Mouse (Mus musculus) G1E (cell line): ENCODE results near the gene Ufd1. TPM values are rescaled to one million over a fixed set of nuclear protein-coding genes. Genes with fewer than 3 reads are reported as not detected.
"Not testable (repeated sequence)": the region's sequence is repeated elsewhere in the genome, so short reads cannot be mapped to it uniquely, and the experiment has no call there.

Experiments
- ATAC-seq: 2 replicates; pipeline ENCODE4 v1.8.0; 2016; ENCODE audit warnings: mild to moderate bottlenecking; ENCODE audit not compliant: insufficient number of reproducible peaks, poor library complexity, low FRiP score, severe bottlenecking; ENCODE audit errors: extremely low read depth
- DNase-seq: peaks from one replicate; pipeline ENCODE4 v3.0.0; 2012; ENCODE audit warnings: low spot score
- H3K27me3 ChIP-seq: 2 replicates; pipeline ENCODE4 v1.6.1; 2012; ENCODE audit warnings: mild to moderate bottlenecking, low read length, inconsistent platforms; ENCODE audit not compliant: insufficient read depth
- H3K36me3 ChIP-seq: replicated peaks from 2 replicates; pipeline ENCODE3; 2012; ENCODE audit warnings: mild to moderate bottlenecking, inconsistent platforms
- H3K4me1 ChIP-seq: 2 replicates; pipeline ENCODE4 v1.6.1; 2012; ENCODE audit warnings: low read depth, low read length, inconsistent platforms, mixed read lengths; ENCODE audit not compliant: insufficient read depth
- H3K4me3 ChIP-seq: 2 replicates; pipeline ENCODE4 v1.5.1; 2012; ENCODE audit warnings: low read depth, mild to moderate bottlenecking, inconsistent platforms, low read length, moderate library complexity, mixed read lengths
- H3K9me3 ChIP-seq: replicated peaks from 2 replicates; pipeline ENCODE4 v1.6.1; 2012; ENCODE audit warnings: inconsistent platforms
- CTCF ChIP-seq: IDR thresholded peaks from 2 replicates; pipeline ENCODE4 v1.5.1; 2012; ENCODE audit warnings: low read depth, low read length, inconsistent platforms, mixed read lengths
- GATA1 ChIP-seq: IDR thresholded peaks from 2 replicates; pipeline ENCODE4 v1.6.1; 2012; ENCODE audit warnings: borderline replicate concordance, low read length, inconsistent platforms, mixed read lengths
- GATA2 ChIP-seq: IDR thresholded peaks from 2 replicates; pipeline ENCODE4 v1.6.1; 2012; ENCODE audit warnings: low read depth, low read length, inconsistent platforms, borderline replicate concordance
- POLR2AphosphoS5 ChIP-seq: IDR thresholded peaks from 2 replicates; pipeline ENCODE4 v1.6.1; 2012; ENCODE audit warnings: low read depth, low read length, inconsistent platforms; ENCODE audit not compliant: insufficient replicate concordance
- TAL1 ChIP-seq: conservative IDR thresholded peaks from 2 replicates; pipeline ENCODE4 v1.6.1; 2012; ENCODE audit warnings: low read depth, low read length, inconsistent platforms, mixed read lengths
- polyA plus RNA-seq: library from polyadenylated mRNA; stranded (reverse); fragments of >175 nt; gene quantifications from 2 replicates; pipeline ENCODE4 v1.2.3, GENCODE M21; 2012
- total RNA-seq, 2 experiments: library from RNA; stranded (forward) in 1 of 2; stranded (reverse) in 1 of 2; fragments of 200-1000 nt in 1 of 2; fragments of >200 nt in 1 of 2; fragmentation: Nextera tagmentation in 1 of 2; gene quantifications; 2 replicates each; pipeline ENCODE4 v1.2.3; 2014 to 2017

Gene Ufd1
- total and polyA plus RNA-seq, 3 experiments: 7.6 to 78.3 (median 70.9) TPM

DNA sequence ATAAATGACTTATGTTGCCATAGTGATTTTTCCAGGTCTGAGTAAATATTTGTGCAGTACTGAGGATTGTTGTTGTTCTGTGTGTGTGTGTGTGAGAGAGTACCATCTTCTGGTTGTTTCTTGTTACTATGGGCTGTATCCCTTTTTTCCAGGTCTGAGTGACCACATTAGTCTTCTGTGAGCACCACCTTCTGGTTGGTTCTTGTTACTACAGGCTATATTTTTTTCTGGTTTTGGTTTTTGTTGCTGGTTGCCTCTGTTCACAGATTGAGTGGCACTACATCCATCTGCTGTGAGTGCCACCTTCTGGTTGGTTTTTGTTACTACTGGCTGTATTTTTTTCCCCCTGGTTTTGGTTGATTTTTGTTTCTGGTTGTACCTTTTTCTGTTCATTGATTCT is 47.0 kb downstream of the Ufd1 start:
- H3K4me1 ChIP-seq: peaks cover 4% of the 10 kb centered on the region; the same call in 1 of the 2 replicates
- H3K27me3 ChIP-seq: 0 out of 2 replicates have a peak, but pooled peaks cover 4% of the 10 kb centered on the region
- H3K36me3 ChIP-seq: no peaks in the 10 kb centered on the region
- peaks cover 4% of the 10 kb centered on the region; the same call in 1 of the 2 replicates for H3K9me3 ChIP-seq
- H3K4me3 ChIP-seq: no peak overlapping the region
- DNase-seq (no peak), ATAC-seq (no peak)
- TF ChIP-seq CTCF: no peak; the same call in 1 of the 2 replicates
- no peak for TF ChIP-seq POLR2AphosphoS5
- TF ChIP-seq GATA1: no peak
- TF ChIP-seq TAL1: no peak
- no peak for TF ChIP-seq GATA2

DNA sequence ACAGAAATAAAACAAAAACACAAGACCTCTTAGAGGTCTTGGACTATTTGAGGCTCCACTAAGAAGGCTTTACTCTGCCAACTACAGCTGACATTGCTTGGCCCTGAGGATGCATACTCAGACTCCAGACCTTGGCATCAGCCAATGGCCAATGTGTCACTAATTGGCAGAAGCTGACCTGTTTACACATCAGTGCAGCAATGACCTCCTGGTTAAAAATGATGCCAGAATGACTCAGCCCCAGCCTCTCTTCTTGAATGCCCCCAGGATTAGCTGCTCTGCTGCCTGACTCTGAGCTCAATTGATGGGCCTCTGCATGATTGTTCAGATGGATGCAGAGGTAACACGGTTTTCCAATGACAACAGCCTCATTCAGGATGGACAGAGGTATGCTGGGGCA is 48.6 kb downstream of the Ufd1 start:
- H3K4me1 ChIP-seq: no peaks in the 10 kb centered on the region
- H3K9me3 ChIP-seq: peaks cover 4% of the 10 kb centered on the region; the same call in 1 of the 2 replicates
- 0 out of 2 replicates have a peak, but pooled peaks cover 4% of the 10 kb centered on the region for H3K27me3 ChIP-seq
- no peak for DNase-seq
- TF ChIP-seq TAL1 (no peak), GATA2 (no peak), POLR2AphosphoS5 (no peak), CTCF (no peak), GATA1 (no peak)
- no peak overlapping the region for H3K4me3 ChIP-seq
- ATAC-seq: no peak
- no peaks in the 10 kb centered on the region for H3K36me3 ChIP-seq

DNA sequence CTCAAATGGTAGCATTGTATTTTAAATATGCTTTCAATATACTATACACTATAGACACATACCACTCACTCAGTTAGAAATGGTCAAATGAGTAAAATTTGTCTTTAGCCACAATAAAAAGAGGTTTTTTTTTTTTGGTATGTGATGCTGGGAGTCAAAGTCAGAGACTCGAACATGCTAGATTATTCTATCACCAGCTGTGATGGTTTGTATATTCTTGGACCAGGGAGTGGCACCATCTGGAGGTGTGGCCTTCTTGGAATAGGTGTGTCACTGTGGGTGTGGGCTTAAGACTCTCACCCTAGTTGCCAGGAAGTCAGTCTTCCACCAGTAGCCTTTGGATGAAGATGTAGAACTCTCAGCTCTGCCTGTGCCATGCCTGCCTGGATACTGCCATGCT is 58.9 kb downstream of the Ufd1 start:
- H3K36me3 ChIP-seq: peaks cover 46% of the 10 kb centered on the region
- not testable (repeated sequence) for H3K4me3 ChIP-seq, DNase-seq, H3K9me3 ChIP-seq, H3K4me1 ChIP-seq, ATAC-seq, H3K27me3 ChIP-seq

DNA sequence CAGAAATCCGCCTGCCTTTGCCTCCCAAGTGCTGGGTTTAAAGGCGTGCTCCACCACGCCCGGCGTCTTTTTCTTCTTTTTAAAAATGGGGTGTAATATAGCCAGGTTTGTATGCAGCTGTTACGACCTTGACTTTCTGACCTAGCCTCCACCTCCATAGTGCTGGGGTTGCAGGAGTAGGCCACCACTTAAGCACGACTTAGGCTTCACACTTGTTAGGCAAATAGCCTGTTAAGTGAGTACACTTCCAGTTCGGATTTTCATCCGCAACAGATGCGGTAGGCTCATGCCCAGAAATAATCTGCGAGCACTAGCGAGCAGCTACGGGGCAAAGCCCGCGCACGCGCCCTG is 64.5 kb downstream of the Ufd1 start:
- Histone ChIP-seq H3K4me1 (peaks cover 38% of the 10 kb centered on the region), H3K9me3 (no peaks in the 10 kb centered on the region), H3K27me3 (no peaks in the 10 kb centered on the region), H3K36me3 (peaks cover 62% of the 10 kb centered on the region), H3K4me3 (peak overlapping the region; percentile 99)
- no peak for DNase-seq
- no peak for TF ChIP-seq CTCF
- no peak for TF ChIP-seq GATA2
- TF ChIP-seq GATA1: no peak
- no peak for TF ChIP-seq POLR2AphosphoS5
- no peak for TF ChIP-seq TAL1
- no peak for ATAC-seq

DNA sequence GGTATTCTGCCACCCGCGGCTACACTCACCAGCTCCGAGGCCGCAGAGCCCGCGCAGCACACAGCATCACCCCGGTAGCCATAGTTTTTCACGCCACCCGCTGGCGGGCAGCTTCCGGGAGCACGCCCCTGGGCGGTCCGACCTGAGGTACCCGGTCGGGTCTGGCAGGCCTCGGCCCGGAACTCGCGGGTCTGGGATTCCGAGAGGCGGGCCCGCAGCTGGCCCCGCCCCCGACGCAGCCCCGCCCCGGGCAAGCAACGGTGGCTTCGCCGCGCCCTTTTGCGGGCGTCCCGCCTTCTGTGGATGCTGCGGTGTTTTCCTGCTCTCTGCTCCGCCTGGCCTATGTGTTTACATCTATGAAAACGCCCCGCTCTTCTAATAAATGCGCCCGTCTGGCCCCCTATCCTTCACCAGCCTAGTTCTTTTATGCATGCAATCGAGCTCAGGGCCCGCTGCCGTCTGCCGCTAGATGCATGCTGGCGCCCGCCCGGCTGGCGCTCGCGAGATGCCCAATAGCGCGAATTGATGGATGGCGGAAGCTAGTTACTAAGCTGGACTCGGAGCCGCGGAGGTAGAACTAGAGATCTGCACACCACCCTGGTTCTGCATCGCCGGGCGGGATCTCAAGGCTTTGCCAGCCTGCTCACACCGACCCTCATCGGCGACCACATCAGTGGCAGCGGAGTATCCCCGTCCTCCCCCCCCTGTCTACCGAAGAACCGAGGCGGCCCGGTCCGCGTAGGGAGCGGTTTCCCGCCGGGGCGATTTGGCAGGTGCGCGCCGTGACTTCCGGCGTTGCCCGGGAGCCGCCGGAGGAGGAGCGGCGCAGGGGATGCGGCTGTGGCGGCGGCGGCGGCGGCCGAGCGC is 65.1 kb downstream of the Ufd1 start, which contains the start of the genes Mrpl40 and Hira:
Gene Mrpl40 (minus strand): TSS at position 421 of the 867 bp plus-strand sequence.
Gene Hira (plus strand): TSS at position 596 of the 867 bp plus-strand sequence.
- peaks cover 62% of the 10 kb centered on the region for H3K36me3 ChIP-seq
- no peaks in the 10 kb centered on the region for H3K27me3 ChIP-seq
- no peak for TF ChIP-seq GATA2
- TF ChIP-seq CTCF: no peak
- no peak for TF ChIP-seq TAL1
- TF ChIP-seq GATA1: no peak
- no peak for TF ChIP-seq POLR2AphosphoS5
- H3K4me1 ChIP-seq: peaks cover 38% of the 10 kb centered on the region
- H3K4me3 ChIP-seq: peak within 1 kb of the TSS; percentile 99
- ATAC-seq: peak; percentile 84
- DNase-seq: peak; percentile 83
- no peaks in the 10 kb centered on the region for H3K9me3 ChIP-seq

DNA sequence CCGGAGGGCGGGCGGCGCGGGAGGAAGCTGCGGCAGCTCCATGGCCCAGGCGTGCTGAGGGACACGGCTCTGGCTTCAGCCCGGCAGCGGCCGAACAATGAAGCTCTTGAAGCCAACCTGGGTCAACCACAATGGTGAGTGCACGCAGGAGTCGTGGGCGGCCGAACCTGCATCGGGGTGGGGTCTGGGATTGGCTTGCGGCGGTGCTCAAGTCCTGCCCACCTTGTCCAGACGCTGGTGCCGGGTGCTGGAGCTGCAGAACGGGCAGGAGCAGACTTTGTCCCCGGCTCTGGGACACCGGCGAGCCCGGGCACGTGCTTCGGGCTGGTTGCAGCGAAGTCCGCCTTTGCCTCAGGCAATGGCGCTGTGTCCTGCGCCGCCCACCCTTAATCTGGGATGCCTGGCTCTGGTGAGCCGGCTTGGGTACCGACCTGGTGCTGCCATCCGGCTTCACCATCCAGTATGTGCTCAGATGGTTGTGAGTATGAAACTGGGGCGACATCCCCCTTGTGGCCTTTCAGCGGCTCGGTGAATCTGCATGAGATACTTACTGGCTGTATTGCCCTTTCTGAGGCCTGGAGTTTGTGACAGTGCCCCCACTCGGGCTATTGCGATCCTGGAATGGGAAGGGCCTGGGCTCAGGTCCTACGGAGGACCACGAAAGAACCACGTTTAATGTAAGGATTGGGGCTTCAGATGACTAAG is 66.0 kb downstream of the Ufd1 start:
- Histone ChIP-seq H3K9me3 (no peaks in the 10 kb centered on the region), H3K4me3 (peak overlapping the region; percentile 99), H3K36me3 (peaks cover 62% of the 10 kb centered on the region), H3K4me1 (peaks cover 38% of the 10 kb centered on the region), H3K27me3 (no peaks in the 10 kb centered on the region)
- no peak for TF ChIP-seq GATA2
- TF ChIP-seq POLR2AphosphoS5: no peak
- TF ChIP-seq GATA1: no peak
- 0 out of 2 replicates have a peak, but pooled peaks have one; percentile 6 for TF ChIP-seq CTCF
- peak; percentile 43 for ATAC-seq
- peak; percentile 44 for DNase-seq
